19 mouse cellular contexts compared by ENCODE assay signal in the genomic region with DNA sequence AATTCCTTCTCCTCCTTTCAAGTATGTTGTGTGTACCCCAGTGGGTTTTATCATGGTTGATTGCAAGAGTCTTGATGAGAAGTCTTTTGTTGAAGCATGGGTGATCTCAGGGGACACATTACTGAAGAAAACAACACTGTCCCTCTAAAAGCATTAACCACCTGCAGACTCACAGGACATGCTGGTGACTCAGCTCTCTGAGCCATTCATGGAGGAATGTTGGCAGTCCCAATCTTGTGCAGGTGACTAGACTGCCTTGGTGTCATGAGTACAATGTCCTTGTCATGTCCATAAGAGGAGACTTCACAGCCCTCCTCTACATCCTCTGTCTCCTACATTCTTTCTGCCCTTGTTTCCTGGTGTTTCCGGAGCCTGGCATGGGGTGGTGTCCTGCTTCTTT. TPM values are rescaled to one million over a fixed set of nuclear protein-coding genes. Genes with fewer than 3 reads are reported as not detected.
A peak's percentile ranks its signal among the peaks of the same experiment; 100 is the strongest.
DNase-seq lines count a peak whose midpoint lies in the region.
"Had no signal": no experiment of that assay in that cellular context is flagged by ENCODE, and none has a peak within 500 bp of the region (broad histone marks: within the 10 kb centered on the region; RNA-seq: fewer than 3 reads in every experiment).

No protein-coding gene starts in this region.

- intact Hi-C loops in heart, postnatal 10 days (cut with DNase I): no loop called here
- intact Hi-C loops in heart, postnatal 25 days (cut with DNase I): no loop called here

- DNase-seq in heart, adult 11 months: peak; percentile 82
- DNase-seq in heart, adult 8-10 months (ENCODE audit: low spot score): no peak
- peak; percentile 15 to 23 for DNase-seq in heart, postnatal 10 days
- DNase-seq in heart, postnatal 25 days (ENCODE audit: low spot score): no peak
- DNase-seq in Muller cell, postnatal 12 days (ENCODE audit: inconsistent ontology term): peak; percentile 50
- no peak for DNase-seq in thymus, postnatal 25 days
- DNase-seq: adrenal gland, adult 2 months; adrenal gland, adult 8-10 months; adrenal gland, postnatal 10 days; adrenal gland, postnatal 14 days; adrenal gland, postnatal 25 days; adrenal gland, postnatal 36 days; B cell, adult 2 months; cerebellum, adult 11 months; cerebellum, adult 11-12 months; cerebellum, adult 18-20 months; cerebellum, adult 2 months had no signal

RNA-seq across cellular contexts. Expression of a gene that starts 45.5 kb away (rescaled TPM):
- not detected for total RNA-seq in heart, adult 8-10 months (2022)
- under 1 TPM; 0.55 to 0.60 TPM for total RNA-seq in heart, postnatal 10 days (2021)
- not detected for total RNA-seq in heart, postnatal 25 days (2021)
- total RNA-seq: CH12.LX, MEL had no signal

Comparison
In these comparisons a context has a peak if more than half of its experiments do, and no peak if none do; other contexts are left out.
1. DNase-seq: peak in heart, adult 11 months (single experiment), heart, postnatal 10 days (2 of 2) and Muller cell, postnatal 12 days (single experiment); none in heart, adult 8-10 months (single experiment), heart, postnatal 25 days (single experiment) and thymus, postnatal 25 days (single experiment).